Mouse (Mus musculus) heart, postnatal 0 days (tissue): ENCODE results near the gene Cnot4. TPM values are rescaled to one million over a fixed set of nuclear protein-coding genes. Genes with fewer than 3 reads are reported as not detected.

ENCODE experiments used
- ATAC-seq: fragments of 200-750 bp; cut with Nextera tagmentation; 2 replicates; pipeline ENCODE4 v1.8.0; 2017; ENCODE audit warnings: low read depth, moderate number of reproducible peaks, moderate library complexity; ENCODE audit not compliant: insufficient read depth
- DNase-seq: peaks from one replicate; pipeline ENCODE4 v3.0.0-alpha.2; 2016; ENCODE audit warnings: low spot score
- H3K27ac ChIP-seq: fragments of 300-500 bp; sonication (generic); 2 replicates; pipeline ENCODE4 v1.5.1; 2014; ENCODE audit warnings: low read depth, mild to moderate bottlenecking
- H3K27me3 ChIP-seq: fragments of 300-500 bp; sonication (generic); 2 replicates; pipeline ENCODE4 v1.6.1; 2014; ENCODE audit warnings: low read length, mixed read lengths; ENCODE audit not compliant: control insufficient read depth, insufficient read depth
- H3K36me3 ChIP-seq: fragments of 300-500 bp; sonication (generic); replicated peaks from 2 replicates; pipeline ENCODE4 v1.6.1; 2014; ENCODE audit warnings: low read length, mixed read lengths; ENCODE audit not compliant: control insufficient read depth, insufficient read depth
- H3K4me1 ChIP-seq: fragments of 300-500 bp; sonication (generic); 2 replicates; pipeline ENCODE4 v1.6.1; 2014; ENCODE audit warnings: antibody characterized with exemption; ENCODE audit not compliant: control insufficient read depth, insufficient read depth
- H3K4me2 ChIP-seq: fragments of 300-500 bp; sonication (generic); 2 replicates; pipeline ENCODE4 v1.6.1; 2014; ENCODE audit warnings: low read depth, mild to moderate bottlenecking, low read length, moderate library complexity
- H3K4me3 ChIP-seq: fragments of 300-500 bp; sonication (generic); 2 replicates; pipeline ENCODE4 v1.5.1; 2014; ENCODE audit warnings: low read depth, low read length
- H3K9ac ChIP-seq: fragments of 300-500 bp; sonication (generic); replicated peaks from 2 replicates; pipeline ENCODE4 v1.6.1; 2014; ENCODE audit warnings: low read depth, low read length, mixed read lengths
- H3K9me3 ChIP-seq: fragments of 300-500 bp; sonication (generic); replicated peaks from 2 replicates; pipeline ENCODE4 v1.6.1; 2016; ENCODE audit warnings: low read length; ENCODE audit not compliant: control insufficient read depth
- CTCF ChIP-seq: IDR thresholded peaks from 2 replicates; pipeline ENCODE4 v1.5.1; 2016; ENCODE audit warnings: antibody characterized with exemption, control low read depth, low read depth
- EP300 ChIP-seq: IDR thresholded peaks from 2 replicates; pipeline ENCODE4 v1.6.1; 2016; ENCODE audit warnings: antibody characterized with exemption, low read depth
- WGBS: fragments of 180-500 bp; shearing (Covaris S2); extraction: QIAGEN DNeasy Blood & Tissue Kit; methylation state at CpG from one replicate; pipeline ENCODE4 v1.1.7; 2014; 5-methylcytosine and 5-hydroxymethylcytosine counted together
- polyA plus RNA-seq: library from polyadenylated mRNA; unstranded; fragments of >200 nt; fragmentation: Nextera tagmentation; extraction: Ambion mirVana; gene quantifications from 2 replicates; pipeline ENCODE4 v1.2.1, GENCODE M21; 2015
- total RNA-seq: library from RNA; depleted of rRNA; stranded (reverse); fragments of >200 nt; gene quantifications from 2 replicates; pipeline ENCODE4 v1.2.3, GENCODE M21; 2014; ENCODE audit warnings: low replicate concordance

Gene Cnot4
- total and polyA plus RNA-seq, 2 experiments from 2014 or later: 13.3 to 15.0 TPM

DNA sequence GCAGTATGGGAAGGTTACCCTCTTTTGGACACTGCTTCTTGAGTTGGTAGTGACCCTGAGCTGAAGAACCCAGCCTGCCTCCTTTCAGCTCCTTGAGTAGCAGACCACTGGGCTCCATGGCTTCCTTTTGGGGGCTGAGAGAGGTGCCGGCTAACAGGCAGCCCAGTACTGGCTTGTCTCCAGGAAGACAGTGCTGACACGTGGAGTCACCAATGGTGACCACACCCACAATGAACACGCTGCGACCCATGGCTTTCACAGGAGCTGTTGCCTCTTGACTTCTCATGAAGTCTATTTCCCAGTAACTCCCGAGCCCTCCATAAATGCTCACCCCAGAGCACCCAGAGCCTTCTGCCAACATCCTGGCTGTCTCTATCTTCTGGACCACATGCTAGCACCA is 138.8 kb downstream of the Cnot4 start:
- no peaks in the 10 kb centered on the region for H3K36me3 ChIP-seq
- H3K4me2 ChIP-seq: peak overlapping the region; percentile 68
- no peak for DNase-seq
- H3K9ac ChIP-seq: no peak overlapping the region
- H3K4me1 ChIP-seq: no peaks in the 10 kb centered on the region; the same call in 1 of the 2 replicates
- 0 out of 2 replicates have a peak, but pooled peaks cover 6% of the 10 kb centered on the region for H3K27me3 ChIP-seq
- TF ChIP-seq EP300 (no peak), CTCF (no peak)
- ATAC-seq: no peak
- no peaks in the 10 kb centered on the region for H3K9me3 ChIP-seq
- WGBS: 25% methylated on average over 5 of the region's 5 CpGs
- no peak overlapping the region for H3K27ac ChIP-seq
- peak overlapping the region; percentile 39 for H3K4me3 ChIP-seq

DNA sequence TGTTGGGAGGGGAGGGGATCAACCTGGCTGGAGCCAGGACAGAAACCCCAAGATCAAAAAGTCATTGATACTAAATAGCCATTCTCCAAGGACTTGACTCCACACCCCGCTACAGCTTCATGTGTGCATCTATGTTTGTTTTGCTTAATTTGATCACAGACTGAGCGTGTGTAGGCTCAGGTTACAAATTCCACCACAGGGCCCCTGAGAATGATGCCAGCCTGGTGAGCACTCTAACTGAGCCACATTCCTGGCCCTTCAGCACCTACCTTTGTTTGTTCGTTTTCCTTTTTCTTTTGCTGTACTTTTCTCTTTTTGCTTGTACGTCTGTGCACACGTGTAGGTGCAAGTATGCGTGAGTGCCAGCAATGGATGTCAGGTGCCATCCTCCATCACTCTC is 144.3 kb downstream of the Cnot4 start:
- peaks cover 15% of the 10 kb centered on the region for H3K4me1 ChIP-seq
- DNase-seq (no peak), ATAC-seq (no peak)
- H3K4me3 ChIP-seq: no peak overlapping the region
- H3K27ac ChIP-seq: no peak overlapping the region
- TF ChIP-seq CTCF (no peak), EP300 (no peak)
- no peaks in the 10 kb centered on the region for H3K36me3 ChIP-seq
- H3K27me3 ChIP-seq: no peaks in the 10 kb centered on the region
- H3K9me3 ChIP-seq: no peaks in the 10 kb centered on the region
- no peak overlapping the region for H3K4me2 ChIP-seq
- H3K9ac ChIP-seq: no peak overlapping the region
- 84% methylated on average over 6 of the region's 6 CpGs for WGBS

DNA sequence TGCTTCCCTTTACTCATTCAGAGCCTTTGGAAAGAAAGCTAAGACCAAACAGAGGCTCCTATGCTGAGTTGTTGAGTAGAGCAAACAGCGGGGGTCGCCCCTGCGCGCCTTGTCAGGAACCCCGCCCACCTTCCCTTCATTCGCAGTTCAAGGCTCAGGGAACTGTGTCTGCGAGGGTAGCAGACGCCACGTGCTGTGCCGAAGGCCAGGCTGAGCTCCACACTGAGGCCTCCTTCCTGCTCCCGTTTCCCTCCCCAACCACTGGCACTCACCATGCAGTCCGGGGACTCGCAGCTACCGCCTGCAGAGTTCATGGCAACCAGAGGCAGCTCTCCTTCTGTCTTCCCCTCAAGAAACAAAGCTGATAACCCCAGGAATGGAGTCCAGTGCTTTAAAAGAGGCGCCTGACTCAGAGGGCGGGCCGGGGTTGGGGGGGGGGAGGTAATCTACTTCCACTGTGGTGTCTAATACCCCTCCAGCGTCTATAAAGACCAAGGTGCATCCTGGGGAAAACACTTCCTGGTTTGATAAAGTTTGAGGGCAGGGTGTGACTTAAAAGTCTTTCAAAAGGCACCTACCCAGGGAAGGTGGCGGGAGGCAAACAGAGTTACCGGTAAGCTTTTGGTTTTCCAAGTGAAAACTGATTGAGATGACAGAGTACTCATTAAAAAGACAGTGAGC is 145.3 kb downstream of the Cnot4 start, which contains the start of gene Slc23a4:
Gene Slc23a4, minus strand, starts transcription at position 324 of the 681 bp plus-strand sequence.
- H3K4me1 ChIP-seq: peaks cover 15% of the 10 kb centered on the region
- H3K4me3 ChIP-seq: no peak within 1 kb of the TSS
- ATAC-seq (no peak), DNase-seq (no peak)
- H3K4me2 ChIP-seq: peak within 1 kb of the TSS; percentile 24; the same call in 1 of the 2 replicates
- H3K27me3 ChIP-seq: no peaks in the 10 kb centered on the region
- H3K27ac ChIP-seq: no peak within 1 kb of the TSS
- no peak within 1 kb of the TSS for H3K9ac ChIP-seq
- TF ChIP-seq CTCF (no peak), EP300 (no peak)
- H3K36me3 ChIP-seq: no peaks in the 10 kb centered on the region
- no peaks in the 10 kb centered on the region for H3K9me3 ChIP-seq
- 13% methylated on average over 20 of the region's 20 CpGs for WGBS

DNA sequence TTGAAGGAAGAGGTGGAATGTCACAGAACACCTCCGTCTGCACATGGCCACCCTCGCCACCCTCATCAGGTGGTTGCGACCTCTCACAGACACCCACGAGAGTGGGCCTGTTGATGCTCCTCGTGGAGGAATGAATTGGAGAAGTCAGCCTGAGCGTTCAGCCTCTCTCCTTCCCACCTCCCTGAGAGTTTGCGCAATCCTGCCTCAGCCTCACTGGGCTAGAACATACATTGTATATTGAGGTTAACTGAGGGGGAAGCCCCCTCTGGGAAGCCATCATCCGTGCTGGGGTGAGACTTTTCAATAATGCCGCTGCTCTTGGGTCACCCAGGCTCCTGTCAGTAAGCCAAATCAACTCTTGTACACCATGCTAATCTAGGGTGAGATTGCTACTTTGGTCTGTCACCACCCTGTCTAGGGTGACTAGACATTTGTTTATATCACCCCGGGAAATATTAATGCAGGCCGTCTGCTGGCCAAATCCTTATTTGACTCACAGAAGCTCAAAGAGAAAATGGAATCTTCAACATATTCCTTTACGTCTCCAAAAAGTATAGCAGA is 146.4 kb downstream of the Cnot4 start:
- no peaks in the 10 kb centered on the region for H3K9me3 ChIP-seq
- H3K27me3 ChIP-seq: no peaks in the 10 kb centered on the region
- H3K4me3 ChIP-seq: no peak overlapping the region
- H3K4me1 ChIP-seq: peaks cover 15% of the 10 kb centered on the region
- H3K9ac ChIP-seq: no peak overlapping the region
- DNase-seq (no peak), ATAC-seq (peak; percentile 53; the same call in 1 of the 2 replicates)
- H3K27ac ChIP-seq: no peak overlapping the region
- no peaks in the 10 kb centered on the region for H3K36me3 ChIP-seq
- TF ChIP-seq CTCF: no peak
- no peak for TF ChIP-seq EP300
- WGBS: 58% methylated on average over 12 of the region's 12 CpGs
- H3K4me2 ChIP-seq: peak overlapping the region; percentile 24; the same call in 1 of the 2 replicates

DNA sequence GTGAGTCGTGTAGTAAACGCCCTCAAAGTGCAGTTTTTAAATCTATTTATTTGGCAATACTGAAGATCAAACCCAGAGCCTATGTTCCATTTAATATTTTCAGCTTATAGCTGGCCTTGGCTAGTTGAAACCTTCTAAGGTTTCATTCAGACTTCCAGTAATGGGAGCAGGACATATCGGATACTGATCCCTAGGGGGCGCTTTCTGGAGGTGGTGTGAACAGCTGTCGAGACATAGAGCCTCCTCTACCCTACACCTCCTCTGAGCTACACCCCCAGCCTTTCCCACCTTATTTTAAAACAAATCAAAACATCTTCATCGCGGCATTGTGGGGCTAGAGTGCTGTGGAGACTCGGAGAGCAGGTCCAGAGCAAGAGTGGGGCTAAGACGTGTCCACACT is 152.9 kb downstream of the Cnot4 start:
- Histone ChIP-seq H3K4me2 (no peak overlapping the region), H3K36me3 (no peaks in the 10 kb centered on the region), H3K27ac (no peak overlapping the region), H3K4me3 (no peak overlapping the region), H3K9me3 (no peaks in the 10 kb centered on the region), H3K27me3 (no peaks in the 10 kb centered on the region), H3K4me1 (no peaks in the 10 kb centered on the region), H3K9ac (no peak overlapping the region)
- WGBS: 59% methylated on average over 9 of the region's 9 CpGs
- TF ChIP-seq CTCF (no peak), EP300 (no peak)
- no peak for DNase-seq
- no peak for ATAC-seq
